Mouse (Mus musculus) limb, embryonic 12.5 days (tissue): ENCODE measurements around the gene Lpar3. TPM values are rescaled to one million over a fixed set of nuclear protein-coding genes. Genes with fewer than 3 reads are reported as not detected.

Experiments
- ATAC-seq: fragments of 200-750 bp; cut with Nextera tagmentation; 2 replicates; pipeline ENCODE4 v1.8.0; 2017; ENCODE audit warnings: low read depth, moderate TSS enrichment; ENCODE audit not compliant: insufficient number of reproducible peaks, insufficient read depth, low FRiP score, low TSS enrichment
- H3K27ac ChIP-seq: fragments of 300-500 bp; sonication (generic); 2 replicates; pipeline ENCODE4 v1.5.1; 2016; ENCODE audit warnings: mild to moderate bottlenecking, moderate library complexity
- H3K27me3 ChIP-seq: fragments of 300-500 bp; sonication (generic); 2 replicates; pipeline ENCODE4 v1.6.1; 2016; ENCODE audit warnings: mild to moderate bottlenecking, moderate library complexity
- H3K36me3 ChIP-seq: fragments of 300-500 bp; sonication (generic); 2 replicates; pipeline ENCODE4 v1.6.1; 2016; ENCODE audit warnings: mild to moderate bottlenecking, moderate library complexity
- H3K4me1 ChIP-seq: fragments of 300-500 bp; sonication (generic); replicated peaks from 2 replicates; pipeline ENCODE4 v1.6.1; 2016
- H3K4me2 ChIP-seq: fragments of 300-500 bp; sonication (generic); 2 replicates; pipeline ENCODE4 v1.6.1; 2016; ENCODE audit warnings: mild to moderate bottlenecking, moderate library complexity
- H3K4me3 ChIP-seq: fragments of 300-500 bp; sonication (generic); replicated peaks from 2 replicates; pipeline ENCODE4 v1.5.1; 2016; ENCODE audit warnings: mild to moderate bottlenecking
- H3K9ac ChIP-seq: fragments of 300-500 bp; sonication (generic); replicated peaks from 2 replicates; pipeline ENCODE4 v1.6.1; 2016; ENCODE audit warnings: mild to moderate bottlenecking, moderate library complexity
- H3K9me3 ChIP-seq: fragments of 300-500 bp; sonication (generic); 2 replicates; pipeline ENCODE4 v1.6.1; 2016; ENCODE audit warnings: mild to moderate bottlenecking, moderate library complexity
- WGBS: fragments of 180-500 bp; shearing (Covaris S2); methylation state at CpG from one replicate; pipeline ENCODE4 v1.1.7; 2016; 5-methylcytosine and 5-hydroxymethylcytosine counted together
- polyA plus RNA-seq: library from polyadenylated mRNA; unstranded; fragments of >200 nt; fragmentation: Nextera tagmentation; extraction: Ambion mirVana; gene quantifications from 2 replicates; pipeline ENCODE4 v1.2.1, GENCODE M21; 2016

Gene Lpar3
- polyA plus RNA-seq, 1 experiment from 2014 or later = 0.64 TPM

DNA sequence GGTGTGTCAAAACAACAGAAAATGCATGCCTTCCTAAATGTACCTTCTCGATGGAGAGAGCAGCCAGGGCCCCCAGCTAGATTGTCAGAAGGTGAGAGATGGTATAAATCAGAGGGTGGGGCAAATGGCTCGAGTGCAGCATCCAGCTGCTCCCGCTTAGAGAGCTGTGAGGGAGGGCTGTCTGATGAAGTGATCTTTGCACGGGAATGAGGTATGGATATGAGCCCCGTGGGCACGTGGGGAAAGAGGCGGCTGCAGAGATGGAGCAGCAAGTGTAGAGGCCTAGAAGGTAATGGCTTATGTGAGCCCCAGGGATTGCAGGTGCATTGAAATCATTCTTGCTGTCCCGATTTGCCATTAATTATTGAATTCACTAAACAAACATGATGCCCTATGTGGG lies 15.5 kb downstream of the Lpar3 start:
- Histone ChIP-seq H3K36me3 (no peaks in the 10 kb centered on the region), H3K9ac (no peak overlapping the region)

DNA sequence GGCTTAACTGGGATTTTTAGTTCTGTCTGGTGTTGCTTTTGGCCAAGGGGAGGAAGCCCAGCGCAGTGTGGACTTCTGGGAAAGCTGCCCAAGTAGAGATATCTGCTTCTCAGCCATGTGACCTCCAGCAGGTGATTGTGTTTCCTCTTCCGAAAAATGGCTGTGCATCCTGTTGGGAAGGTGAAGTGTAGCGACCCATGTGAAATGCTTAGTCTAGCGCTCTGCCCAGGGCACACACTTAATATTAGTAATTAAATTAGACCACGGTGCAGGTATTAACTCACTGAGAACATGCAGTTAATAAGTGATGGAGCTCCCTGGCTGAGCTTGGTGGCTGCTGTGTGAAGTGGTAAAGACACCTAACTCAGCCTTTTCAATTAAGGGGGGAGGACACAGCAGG lies 16.9 kb downstream of the Lpar3 start:
- 73% methylated on average over 5 of the region's 5 CpGs for WGBS
- H3K36me3 ChIP-seq = no peaks in the 10 kb centered on the region
- no peak overlapping the region for H3K9ac ChIP-seq
- H3K4me3 ChIP-seq = no peak overlapping the region
- no peaks in the 10 kb centered on the region; the same call in 1 of the 2 replicates for H3K27me3 ChIP-seq
- H3K9me3 ChIP-seq = no peaks in the 10 kb centered on the region
- 0 out of 2 replicates have a peak, but pooled peaks cover 3% of the 10 kb centered on the region for H3K4me1 ChIP-seq
- H3K4me2 ChIP-seq = no peak overlapping the region
- ATAC-seq = no peak
- no peak overlapping the region for H3K27ac ChIP-seq

More for the DNA sequence above, 15.5 kb downstream of the Lpar3 start:
- ATAC-seq = no peak
- H3K4me2 ChIP-seq = no peak overlapping the region
- H3K27me3 ChIP-seq = no peaks in the 10 kb centered on the region; the same call in 1 of the 2 replicates
- H3K27ac ChIP-seq = no peak overlapping the region
- no peaks in the 10 kb centered on the region for H3K9me3 ChIP-seq
- 0 out of 2 replicates have a peak, but pooled peaks cover 3% of the 10 kb centered on the region for H3K4me1 ChIP-seq
- 38% methylated on average over 8 of the region's 8 CpGs for WGBS
- no peak overlapping the region for H3K4me3 ChIP-seq

DNA sequence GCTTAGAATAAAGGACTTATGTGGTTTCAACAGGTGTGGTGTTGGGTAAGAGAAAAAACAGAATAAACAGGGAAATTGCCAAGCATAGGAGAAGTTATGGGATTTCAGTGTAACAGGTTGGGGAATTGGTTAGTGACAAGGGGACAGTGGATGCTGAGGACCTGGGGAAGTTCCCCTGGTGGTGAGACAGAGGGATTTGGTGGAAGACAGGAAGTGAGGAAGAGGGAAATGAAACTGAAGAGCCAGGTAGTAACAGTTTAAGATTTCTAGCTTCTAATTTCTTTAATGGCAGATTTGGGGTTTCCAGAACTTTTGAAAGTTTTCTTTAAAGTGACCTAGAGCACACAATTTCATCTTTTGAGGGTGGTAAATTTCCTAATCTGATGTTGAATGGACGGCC lies 23.9 kb downstream of the Lpar3 start:
- no peak for ATAC-seq
- H3K27ac ChIP-seq = no peak overlapping the region
- no peak overlapping the region for H3K9ac ChIP-seq
- no peak overlapping the region for H3K4me2 ChIP-seq
- no peaks in the 10 kb centered on the region for H3K4me1 ChIP-seq
- H3K4me3 ChIP-seq = no peak overlapping the region
- WGBS = 95% methylated on average over 1 of the region's 1 CpGs
- H3K36me3 ChIP-seq = no peaks in the 10 kb centered on the region
- no peaks in the 10 kb centered on the region for H3K9me3 ChIP-seq
- no peaks in the 10 kb centered on the region for H3K27me3 ChIP-seq

DNA sequence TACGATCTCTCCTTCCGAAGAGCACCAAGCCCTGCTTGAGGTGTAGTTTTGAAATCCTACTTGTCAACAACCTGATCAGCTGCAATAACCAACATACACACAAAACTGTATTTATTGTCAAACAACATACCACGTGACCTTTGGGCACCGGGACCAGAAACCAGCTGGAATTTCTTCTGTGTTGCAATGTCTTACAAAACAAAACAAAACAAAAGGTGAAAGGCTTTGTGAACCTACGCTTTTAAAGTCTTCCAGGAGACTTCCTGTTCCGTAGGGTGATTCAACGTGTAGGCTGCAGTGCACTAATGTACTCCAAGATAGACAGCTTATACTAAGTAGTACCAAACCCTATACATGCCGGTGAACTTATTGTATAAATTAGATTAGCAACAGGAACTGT lies 25.8 kb downstream of the Lpar3 start:
- Histone ChIP-seq H3K4me1 (peaks cover 9% of the 10 kb centered on the region), H3K4me2 (no peak overlapping the region), H3K9ac (no peak overlapping the region), H3K27me3 (no peaks in the 10 kb centered on the region), H3K36me3 (no peaks in the 10 kb centered on the region), H3K27ac (no peak overlapping the region), H3K4me3 (no peak overlapping the region), H3K9me3 (no peaks in the 10 kb centered on the region)
- no peak for ATAC-seq
- 86% methylated on average over 8 of the region's 8 CpGs for WGBS

GRCm38 (mm10) chr3:146246992-146247391 lies 26.2 kb downstream of the Lpar3 start:
- Histone ChIP-seq H3K27me3 (no peaks in the 10 kb centered on the region), H3K9ac (no peak overlapping the region), H3K36me3 (no peaks in the 10 kb centered on the region), H3K4me3 (no peak overlapping the region), H3K4me1 (peaks cover 9% of the 10 kb centered on the region), H3K27ac (no peak overlapping the region), H3K9me3 (no peaks in the 10 kb centered on the region), H3K4me2 (no peak overlapping the region)
- WGBS = 83% methylated on average over 2 of the region's 2 CpGs
- no peak for ATAC-seq

DNA sequence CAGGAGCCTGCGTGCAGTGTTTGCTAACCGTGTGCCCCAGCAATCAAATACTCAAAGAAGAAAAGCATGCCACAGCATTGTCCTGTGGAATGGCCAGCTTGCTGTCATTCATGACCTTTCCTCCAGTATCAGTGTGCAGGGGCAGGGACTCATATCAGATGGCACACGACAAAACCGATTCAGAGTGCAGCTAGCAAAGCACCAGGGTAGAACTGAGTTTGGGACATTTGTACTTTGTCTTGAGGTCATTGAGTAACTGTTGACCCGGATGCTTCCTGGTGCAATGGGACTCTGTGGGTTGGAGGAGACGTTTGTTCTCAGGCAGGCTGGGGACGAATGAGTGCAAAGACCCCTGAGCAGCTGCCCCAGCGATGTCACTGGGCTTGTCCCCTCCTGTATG lies 29.1 kb downstream of the Lpar3 start:
- no peak for ATAC-seq
- WGBS = 86% methylated on average over 8 of the region's 8 CpGs

DNA sequence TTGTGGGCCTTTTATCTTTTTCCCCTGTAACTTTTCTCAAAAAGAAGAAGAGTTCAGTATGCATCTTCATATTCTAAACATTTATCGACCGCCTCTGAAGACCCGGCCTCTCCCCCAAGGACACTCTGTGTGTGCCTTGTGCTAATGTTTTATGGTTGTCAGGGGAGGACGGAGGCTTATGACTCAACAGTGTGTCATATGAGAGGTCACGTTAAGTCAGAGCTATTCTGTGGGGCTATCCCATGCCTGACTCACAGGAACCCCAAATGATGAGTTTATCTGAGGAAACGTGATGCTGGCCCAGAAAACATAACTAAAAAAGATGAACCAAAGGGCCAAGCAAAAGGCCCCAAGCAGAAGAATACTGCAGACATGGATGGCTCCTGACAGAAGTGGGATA lies 31.0 kb downstream of the Lpar3 start:
- H3K27me3 ChIP-seq = no peaks in the 10 kb centered on the region; the same call in 1 of the 2 replicates
- H3K4me1 ChIP-seq = peaks cover 9% of the 10 kb centered on the region
- H3K27ac ChIP-seq = no peak overlapping the region
- H3K4me3 ChIP-seq = no peak overlapping the region
- no peak overlapping the region for H3K9ac ChIP-seq
- H3K4me2 ChIP-seq = no peak overlapping the region
- WGBS = 85% methylated on average over 6 of the region's 6 CpGs
- H3K36me3 ChIP-seq = no peaks in the 10 kb centered on the region
- ATAC-seq = no peak
- no peaks in the 10 kb centered on the region for H3K9me3 ChIP-seq

More for the DNA sequence above, 29.1 kb downstream of the Lpar3 start:
- no peaks in the 10 kb centered on the region for H3K36me3 ChIP-seq
- H3K9me3 ChIP-seq = no peaks in the 10 kb centered on the region
- H3K4me3 ChIP-seq = no peak overlapping the region
- H3K9ac ChIP-seq = no peak overlapping the region
- H3K27ac ChIP-seq = no peak overlapping the region
- peaks cover 9% of the 10 kb centered on the region for H3K4me1 ChIP-seq
- no peak overlapping the region for H3K4me2 ChIP-seq
- no peaks in the 10 kb centered on the region; the same call in 1 of the 2 replicates for H3K27me3 ChIP-seq

DNA sequence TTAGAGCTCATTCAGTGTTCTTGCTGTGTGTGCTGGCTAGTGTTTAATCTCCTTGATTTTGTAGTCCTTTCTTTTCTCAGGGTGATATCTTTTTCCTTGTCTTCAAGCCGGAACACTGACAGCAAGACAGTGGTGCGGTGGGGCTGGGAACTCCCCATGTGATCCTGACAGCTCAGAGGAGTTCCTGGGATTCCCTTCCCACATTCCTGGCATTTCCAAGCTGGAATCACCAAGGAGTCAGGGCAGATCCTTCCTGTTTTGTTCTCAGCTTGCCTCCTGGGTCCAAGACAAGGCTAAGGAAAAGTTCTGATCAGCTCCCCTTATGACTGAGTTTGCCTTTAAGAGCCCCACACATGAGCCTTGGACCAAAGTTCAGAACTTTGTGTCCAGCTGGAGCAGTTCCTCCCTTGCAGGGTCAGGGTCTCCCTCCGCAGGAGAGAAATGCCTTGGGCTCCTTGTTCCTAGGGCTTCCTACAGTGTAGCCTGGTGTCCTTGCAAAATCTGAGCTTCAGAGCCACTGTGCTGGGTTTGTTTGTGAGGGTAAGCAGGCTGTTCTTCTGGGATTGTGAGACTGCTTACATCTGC lies 33.1 kb downstream of the Lpar3 start:
- no peak overlapping the region for H3K4me3 ChIP-seq
- no peaks in the 10 kb centered on the region; the same call in 1 of the 2 replicates for H3K27me3 ChIP-seq
- no peaks in the 10 kb centered on the region for H3K36me3 ChIP-seq
- H3K4me2 ChIP-seq = no peak overlapping the region
- peaks cover 23% of the 10 kb centered on the region for H3K4me1 ChIP-seq
- no peaks in the 10 kb centered on the region for H3K9me3 ChIP-seq
- no peak overlapping the region for H3K9ac ChIP-seq
- no peak for ATAC-seq
- 41% methylated on average over 3 of the region's 3 CpGs for WGBS
- no peak overlapping the region for H3K27ac ChIP-seq

- Histone ChIP-seq H3K27ac (no peak overlapping the region), H3K36me3 (no peaks in the 10 kb centered on the region), H3K4me1 (peaks cover 23% of the 10 kb centered on the region), H3K9me3 (no peaks in the 10 kb centered on the region), H3K27me3 (no peaks in the 10 kb centered on the region; the same call in 1 of the 2 replicates), H3K4me2 (no peak overlapping the region), H3K4me3 (no peak overlapping the region), H3K9ac (no peak overlapping the region)
- no peak for ATAC-seq
- 88% methylated on average over 5 of the region's 5 CpGs for WGBS
Observed at GRCm38 (mm10) chr3:146255123-146255522, 34.4 kb downstream of the Lpar3 start.

DNA sequence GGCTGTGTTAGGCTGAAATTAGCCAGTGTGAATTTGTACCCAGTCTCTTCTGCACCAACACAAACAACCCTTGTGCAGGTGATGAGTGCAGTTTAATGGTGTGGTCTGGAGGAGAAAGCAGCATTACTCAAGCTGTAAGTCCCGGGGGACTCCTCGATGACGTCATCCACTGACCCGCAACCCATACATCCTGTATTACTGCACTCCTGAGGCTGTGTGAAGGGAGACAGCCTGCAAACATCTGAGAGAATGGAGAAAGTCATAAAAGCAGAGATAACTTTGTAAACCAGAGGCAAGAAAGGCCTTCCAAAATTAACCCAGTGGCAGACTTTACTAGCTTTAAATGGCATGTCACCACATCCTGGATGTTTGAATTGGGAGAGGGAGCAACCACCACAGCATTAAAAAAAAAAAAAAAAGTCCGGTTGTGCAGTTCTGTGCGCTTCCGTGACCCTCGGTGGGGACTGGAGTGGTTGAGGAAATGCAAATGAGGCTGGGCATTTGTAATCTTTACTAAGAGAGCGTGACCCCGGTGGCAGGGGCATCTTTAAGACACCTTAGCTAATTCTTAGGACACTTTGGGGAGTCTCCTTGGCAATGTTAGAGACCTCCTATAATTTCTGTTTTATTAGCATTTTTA lies 36.8 kb downstream of the Lpar3 start:
- H3K9me3 ChIP-seq = no peaks in the 10 kb centered on the region
- H3K36me3 ChIP-seq = no peaks in the 10 kb centered on the region
- H3K4me3 ChIP-seq = no peak overlapping the region
- no peak overlapping the region for H3K4me2 ChIP-seq
- no peak for ATAC-seq
- peaks cover 14% of the 10 kb centered on the region for H3K4me1 ChIP-seq
- H3K27ac ChIP-seq = no peak overlapping the region
- no peaks in the 10 kb centered on the region; the same call in none of the 2 replicates for H3K27me3 ChIP-seq
- 47% methylated on average over 10 of the region's 10 CpGs for WGBS
- no peak overlapping the region for H3K9ac ChIP-seq

DNA sequence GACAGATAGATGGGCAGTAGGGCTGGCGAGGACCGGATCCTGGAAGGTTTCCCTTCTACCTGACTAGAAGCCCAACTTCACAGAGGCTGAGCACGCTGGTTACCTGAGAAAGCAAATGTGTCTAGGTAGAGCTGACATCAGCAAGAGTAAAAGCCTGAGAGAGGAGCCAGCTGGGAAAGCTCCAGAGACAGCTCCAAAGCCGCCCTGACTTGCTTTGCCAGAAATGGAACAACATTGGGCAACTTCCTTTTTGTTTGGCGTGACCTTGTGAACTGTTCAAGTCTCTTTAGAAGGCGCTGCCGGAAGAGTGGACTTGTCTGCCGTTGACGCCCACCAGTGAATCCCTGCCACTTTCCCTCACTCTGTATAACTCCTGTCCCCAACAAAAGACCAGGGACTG lies 39.4 kb downstream of the Lpar3 start:
- no peak overlapping the region for H3K4me3 ChIP-seq
- H3K4me1 ChIP-seq = peaks cover 14% of the 10 kb centered on the region
- ATAC-seq = no peak
- H3K27ac ChIP-seq = no peak overlapping the region
- 91% methylated on average over 9 of the region's 9 CpGs for WGBS
- H3K4me2 ChIP-seq = no peak overlapping the region
- H3K9ac ChIP-seq = no peak overlapping the region
- H3K36me3 ChIP-seq = no peaks in the 10 kb centered on the region
- H3K27me3 ChIP-seq = no peaks in the 10 kb centered on the region; the same call in 1 of the 2 replicates
- no peaks in the 10 kb centered on the region for H3K9me3 ChIP-seq

DNA sequence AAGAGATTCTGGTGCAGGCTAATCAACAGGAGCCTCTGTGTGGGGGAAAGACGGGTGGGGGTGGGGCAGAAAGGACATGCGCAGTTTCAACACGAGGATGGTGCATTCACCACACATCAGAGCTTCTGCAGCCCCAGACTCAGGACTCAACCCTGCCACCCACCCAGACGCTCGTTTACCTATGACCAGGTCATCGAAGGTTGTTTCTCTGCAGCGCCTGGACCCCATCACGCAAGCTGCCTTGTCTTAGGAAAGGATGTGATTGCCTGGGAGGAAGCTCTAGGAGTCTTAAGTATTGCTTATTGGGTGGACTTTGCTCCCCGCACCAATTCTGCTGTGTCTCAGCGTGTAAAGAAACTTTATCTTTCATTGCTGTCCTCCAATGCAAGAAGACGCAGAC lies 40.1 kb downstream of the Lpar3 start:
- H3K36me3 ChIP-seq = no peaks in the 10 kb centered on the region
- H3K27me3 ChIP-seq = no peaks in the 10 kb centered on the region; the same call in 1 of the 2 replicates
- H3K4me3 ChIP-seq = no peak overlapping the region
- no peak overlapping the region for H3K27ac ChIP-seq
- 72% methylated on average over 11 of the region's 11 CpGs for WGBS
- H3K4me1 ChIP-seq = peaks cover 14% of the 10 kb centered on the region
- no peaks in the 10 kb centered on the region for H3K9me3 ChIP-seq
- H3K9ac ChIP-seq = no peak overlapping the region
- no peak for ATAC-seq
- no peak overlapping the region for H3K4me2 ChIP-seq
